ENCODE assay signal across 27 mouse cellular contexts in genomic region chr1:74705016-74705415, GRCm38 (mm10). TPM values are rescaled to one million over a fixed set of nuclear protein-coding genes. Genes with fewer than 3 reads are reported as not detected.
A peak's percentile ranks its signal among the peaks of the same experiment; 100 is the strongest.
DNase-seq lines count a peak whose midpoint lies in the region; ATAC-seq and TF ChIP-seq lines count a peak whose summit lies in the region.
"Had no signal": no experiment of that assay in that cellular context is flagged by ENCODE, and none has a peak within 500 bp of the region (broad histone marks: within the 10 kb centered on the region; RNA-seq: fewer than 3 reads in every experiment).

No protein-coding gene starts in this region.

- no peaks in the 10 kb centered on the region for H3K4me1 ChIP-seq in intestine, embryonic 16.5 days (ENCODE audit: control insufficient read depth, insufficient read depth, low read length)
- H3K4me1 ChIP-seq in intestine, postnatal 0 days (replicated peaks; ENCODE audit: control insufficient read depth, insufficient read depth, low read length): no peaks in the 10 kb centered on the region
- no peaks in the 10 kb centered on the region for H3K4me1 ChIP-seq in stomach, embryonic 14.5 days (ENCODE audit: control insufficient read depth, insufficient read depth, low read length)
- H3K4me1 ChIP-seq: forebrain, embryonic 10.5 days; midbrain, embryonic 12.5 days had no signal

- no peak for ATAC-seq in intestine, embryonic 16.5 days
- no peak for ATAC-seq in intestine, postnatal 0 days
- ATAC-seq in stomach, embryonic 14.5 days (ENCODE audit: insufficient number of reproducible peaks, insufficient read depth, low FRiP score, low read depth): no peak
- ATAC-seq: forebrain, postnatal 0 days; hindbrain, postnatal 0 days had no signal

- no peaks in the 10 kb centered on the region for H3K36me3 ChIP-seq in intestine, embryonic 16.5 days (ENCODE audit: control insufficient read depth, insufficient read depth, low read length)
- no peaks in the 10 kb centered on the region for H3K36me3 ChIP-seq in intestine, postnatal 0 days (ENCODE audit: control insufficient read depth, insufficient read depth)
- no peaks in the 10 kb centered on the region; the same call in 1 of the 2 replicates for H3K36me3 ChIP-seq in stomach, embryonic 14.5 days (ENCODE audit: control insufficient read depth, insufficient read depth, low read length)

- H3K9ac ChIP-seq in intestine, embryonic 16.5 days (ENCODE audit: low read depth, low read length): no peak overlapping the region
- no peak overlapping the region for H3K9ac ChIP-seq in intestine, postnatal 0 days (ENCODE audit: low read depth, low read length)
- no peak overlapping the region for H3K9ac ChIP-seq in stomach, embryonic 14.5 days (replicated peaks; ENCODE audit: low read depth, low read length)
- H3K9ac ChIP-seq: forebrain, postnatal 0 days; heart, embryonic 12.5 days; liver, embryonic 14.5 days; midbrain, embryonic 12.5 days had no signal

- no peak for TF ChIP-seq CTCF in intestine, postnatal 0 days (IDR thresholded peaks at IDR 0.05; ENCODE audit: low read depth)

- H3K27me3 ChIP-seq in intestine, embryonic 16.5 days (replicated peaks; ENCODE audit: control insufficient read depth, insufficient read depth, low read length): no peaks in the 10 kb centered on the region
- no peaks in the 10 kb centered on the region for H3K27me3 ChIP-seq in intestine, postnatal 0 days (replicated peaks; ENCODE audit: control insufficient read depth, insufficient read depth, low read length)
- H3K27me3 ChIP-seq in stomach, embryonic 14.5 days (ENCODE audit: control insufficient read depth, insufficient read depth, low read length): no peaks in the 10 kb centered on the region
- H3K27me3 ChIP-seq: heart, embryonic 12.5 days; midbrain, embryonic 12.5 days had no signal

- intact Hi-C loops in left cerebral cortex, postnatal 14 days (cut with DNase I): no loop called here

- peak; percentile 68 to 69 for DNase-seq in kidney, postnatal 4 days
- DNase-seq in kidney, postnatal 25 days: no peak
- peak; percentile 14 for DNase-seq in lung, postnatal 36 days
- DNase-seq in left cerebral cortex, postnatal 14 days (ENCODE audit: low spot score in 2 of 2): no peak
- DNase-seq: adrenal gland, adult 2 months; cerebellum, adult 8-10 months; forebrain, postnatal 0 days; gastrocnemius, postnatal 36 days; layer of hippocampus, postnatal 36 days; retina, postnatal 1 day; right cerebral cortex, postnatal 4 days; thymus, adult 18-20 months; thymus, postnatal 4 days had no signal

- H3K9me3 ChIP-seq in intestine, embryonic 16.5 days (ENCODE audit: control insufficient read depth, low read length): no peaks in the 10 kb centered on the region
- H3K9me3 ChIP-seq in intestine, postnatal 0 days (ENCODE audit: control insufficient read depth): no peaks in the 10 kb centered on the region
- H3K9me3 ChIP-seq in stomach, embryonic 14.5 days (ENCODE audit: control insufficient read depth, low read depth, low read length): no peaks in the 10 kb centered on the region
- H3K9me3 ChIP-seq: forebrain, embryonic 10.5 days; heart, embryonic 12.5 days; midbrain, embryonic 12.5 days had no signal

- no peak overlapping the region for H3K4me3 ChIP-seq in intestine, embryonic 16.5 days (ENCODE audit: low read length)
- H3K4me3 ChIP-seq in intestine, postnatal 0 days (ENCODE audit: low read depth, low read length): no peak overlapping the region
- H3K4me3 ChIP-seq in stomach, embryonic 14.5 days (ENCODE audit: low read depth, low read length): no peak overlapping the region
- H3K4me3 ChIP-seq: forebrain, embryonic 10.5 days; heart, embryonic 12.5 days; layer of hippocampus, adult 2 months; midbrain, embryonic 12.5 days had no signal

- peak overlapping the region; percentile 18; the same call in 1 of the 2 replicates for H3K27ac ChIP-seq in intestine, embryonic 16.5 days (ENCODE audit: low read length)
- no peak overlapping the region for H3K27ac ChIP-seq in intestine, postnatal 0 days (ENCODE audit: low read depth, low read length)
- peak overlapping the region; percentile 6; the same call in 1 of the 2 replicates for H3K27ac ChIP-seq in stomach, embryonic 14.5 days (ENCODE audit: low read length)
- H3K27ac ChIP-seq: forebrain, embryonic 10.5 days; hindbrain, postnatal 0 days; liver, embryonic 14.5 days; midbrain, embryonic 12.5 days had no signal

- H3K4me2 ChIP-seq in intestine, embryonic 16.5 days (ENCODE audit: low read depth, low read length): no peak overlapping the region
- no peak overlapping the region for H3K4me2 ChIP-seq in intestine, postnatal 0 days (replicated peaks; ENCODE audit: low read depth)
- no peak overlapping the region for H3K4me2 ChIP-seq in stomach, embryonic 14.5 days (replicated peaks; ENCODE audit: low read depth, low read length)
- H3K4me2 ChIP-seq: heart, embryonic 12.5 days; midbrain, embryonic 12.5 days had no signal

- 48% methylated on average over 5 of the region's 5 CpGs for WGBS in intestine, embryonic 16.5 days
- 64% methylated on average over 5 of the region's 5 CpGs for WGBS in intestine, postnatal 0 days
- WGBS in stomach, embryonic 14.5 days: 45% methylated on average over 5 of the region's 5 CpGs

RNA-seq across cellular contexts. Expression of gene Cyp27a1, which starts 8.4 kb away (rescaled TPM):
- polyA plus RNA-seq in intestine, embryonic 16.5 days (2015; fragmentation: Nextera tagmentation; extraction: Ambion mirVana): 7.6 and 8.0 TPM in 2 replicates
- polyA plus RNA-seq in intestine, postnatal 0 days (2015; fragmentation: Nextera tagmentation; extraction: Ambion mirVana): 4.6 and 6.3 TPM in 2 replicates
- polyA plus RNA-seq in stomach, embryonic 14.5 days (2014; fragmentation: Nextera tagmentation; extraction: Ambion mirVana): 7.1 and 10.6 TPM in 2 replicates
- total RNA-seq in left cerebral cortex, postnatal 14 days (2021): 1 to 10 TPM; 1.5 to 2.8 TPM

RNA-seq across cellular contexts. Expression of gene Ttll4, which starts 43.5 kb away (rescaled TPM):
- polyA plus RNA-seq in intestine, embryonic 16.5 days (2015; fragmentation: Nextera tagmentation; extraction: Ambion mirVana): 6.9 and 7.1 TPM in 2 replicates
- polyA plus RNA-seq in intestine, postnatal 0 days (2015; fragmentation: Nextera tagmentation; extraction: Ambion mirVana): 2.1 TPM in 2 replicates
- 24.3 and 26.4 TPM in 2 replicates for polyA plus RNA-seq in stomach, embryonic 14.5 days (2014; fragmentation: Nextera tagmentation; extraction: Ambion mirVana)
- total RNA-seq in left cerebral cortex, postnatal 14 days (2021): 10 to 100 TPM; 21.2 to 24.9 TPM

RNA-seq across cellular contexts. Expression of gene Prkag3, which starts 44.0 kb away (rescaled TPM):
- 0.15 and 0.17 TPM in 2 replicates for polyA plus RNA-seq in intestine, embryonic 16.5 days (2015; fragmentation: Nextera tagmentation; extraction: Ambion mirVana)
- 0.08 and 0.09 TPM in 2 replicates for polyA plus RNA-seq in intestine, postnatal 0 days (2015; fragmentation: Nextera tagmentation; extraction: Ambion mirVana)
- 0.12 and 0.21 TPM in 2 replicates for polyA plus RNA-seq in stomach, embryonic 14.5 days (2014; fragmentation: Nextera tagmentation; extraction: Ambion mirVana)
- total RNA-seq in left cerebral cortex, postnatal 14 days (2021): not detected
- total RNA-seq: forebrain, postnatal 0 days; hematopoietic stem cell, adult 5-6 weeks; hindbrain, postnatal 0 days; layer of hippocampus, adult 2 months; layer of hippocampus, postnatal 36 days; left cerebral cortex, postnatal 25 days; megakaryocyte progenitor cell, adult 5-6 weeks; monocyte, adult 5-6 weeks had no signal
- polyA plus RNA-seq: forebrain, embryonic 10.5 days; forebrain, postnatal 0 days; hindbrain, postnatal 0 days; liver, embryonic 14.5 days; midbrain, embryonic 12.5 days; neural tube, embryonic 11.5 days had no signal

Comparison
In these comparisons a context has a peak if more than half of its experiments do, and no peak if none do; other contexts are left out.
1. DNase-seq: peak in kidney, postnatal 4 days (2 of 2) and lung, postnatal 36 days (single experiment); none in kidney, postnatal 25 days (0 of 2) and left cerebral cortex, postnatal 14 days (0 of 2).